Mouse (Mus musculus) ES-E14 (cell line): Measurements from ENCODE around the gene Foxn3. TPM values are rescaled to one million over a fixed set of nuclear protein-coding genes. Genes with fewer than 3 reads are reported as not detected.
A peak's percentile ranks its signal among the peaks of the same experiment; 100 is the strongest.

Experiments
- DNase-seq: peaks from one replicate; pipeline ENCODE4 v3.0.0-alpha.2; 2013; ENCODE audit warnings: low read depth, low spot score
- H3K27ac ChIP-seq: 2 replicates; pipeline ENCODE4 v1.5.1; 2012; ENCODE audit warnings: low read depth, mild to moderate bottlenecking, low read length, moderate library complexity, mixed read lengths; ENCODE audit not compliant: poor library complexity, insufficient read depth, severe bottlenecking
- H3K36me3 ChIP-seq: 2 replicates; pipeline ENCODE4 v1.6.1; 2012; ENCODE audit warnings: mild to moderate bottlenecking, low read length, moderate library complexity, mixed read lengths; ENCODE audit not compliant: control insufficient read depth, poor library complexity, insufficient read depth, severe bottlenecking
- H3K4me1 ChIP-seq, 2 experiments: fragments of 150-350 bp in 1 of 2; sonication (generic) in 1 of 2; 2 replicates each; pipeline ENCODE4 v1.6.1; 2012; ENCODE audit warnings: low read length in 2 of 2, mild to moderate bottlenecking in 1 of 2, mixed read lengths in 1 of 2; ENCODE audit not compliant: control insufficient read depth in 2 of 2, insufficient read depth in 2 of 2, poor library complexity in 1 of 2
- H3K4me3 ChIP-seq, 2 experiments: fragments of 150-350 bp in 1 of 2; sonication (generic) in 1 of 2; 2 replicates each; pipeline ENCODE4 v1.5.1; 2012; ENCODE audit warnings: low read length in 2 of 2, low read depth in 1 of 2, mild to moderate bottlenecking in 1 of 2, mixed read lengths in 1 of 2; ENCODE audit not compliant: insufficient read depth in 1 of 2, poor library complexity in 1 of 2, severe bottlenecking in 1 of 2
- H3K9ac ChIP-seq: 2 replicates; pipeline ENCODE4 v1.6.1; 2012; ENCODE audit warnings: low read depth, mild to moderate bottlenecking, low read length, mixed read lengths; ENCODE audit not compliant: poor library complexity, insufficient read depth, severe bottlenecking
- H3K9me3 ChIP-seq: fragments of 150-350 bp; sonication (generic); 2 replicates; pipeline ENCODE4 v1.6.1; 2012; ENCODE audit warnings: low read depth, mild to moderate bottlenecking, low read length; ENCODE audit not compliant: control insufficient read depth, insufficient read depth
- CHD2 ChIP-seq: IDR thresholded peaks from 2 replicates; pipeline ENCODE4 v1.6.1; 2014; ENCODE audit warnings: mild to moderate bottlenecking, low read depth, low read length, inconsistent platforms
- HCFC1 ChIP-seq: IDR thresholded peaks from 2 replicates; pipeline ENCODE4 v1.6.1; 2012; ENCODE audit warnings: low read length, inconsistent platforms, borderline replicate concordance; ENCODE audit not compliant: insufficient read depth
- MAFK ChIP-seq: IDR thresholded peaks from 2 replicates; pipeline ENCODE4 v1.6.1; 2014; ENCODE audit warnings: mild to moderate bottlenecking, low read depth, low read length, inconsistent platforms; ENCODE audit not compliant: insufficient read depth
- ZC3H11A ChIP-seq: IDR thresholded peaks from 2 replicates; pipeline ENCODE4 v1.6.1; 2012; ENCODE audit warnings: low read depth, mild to moderate bottlenecking, inconsistent platforms, low read length, borderline replicate concordance
- ZNF384 ChIP-seq: IDR thresholded peaks from 2 replicates; pipeline ENCODE4 v1.6.1; 2012; ENCODE audit warnings: low read depth, low read length, inconsistent platforms
- in situ Hi-C, 2 experiments: fragments of 600-800 bp; cut with MboI; formaldehyde crosslinking; loops; one replicate each; pipeline ENCODE4 v1.15.1; 2025; ENCODE audit warnings: low sequenced_read_pairs in 2 of 2, inconsistent platforms in 1 of 2; ENCODE audit not compliant: unreplicated experiment in 2 of 2
- total RNA-seq: library from RNA; depleted of rRNA; stranded (reverse); fragments of 300-350 nt; gene quantifications from 2 replicates; pipeline ENCODE4 v1.2.3, GENCODE M21; 2012

Gene Foxn3
- total RNA-seq, 1 experiment: 34.6 TPM

DNA sequence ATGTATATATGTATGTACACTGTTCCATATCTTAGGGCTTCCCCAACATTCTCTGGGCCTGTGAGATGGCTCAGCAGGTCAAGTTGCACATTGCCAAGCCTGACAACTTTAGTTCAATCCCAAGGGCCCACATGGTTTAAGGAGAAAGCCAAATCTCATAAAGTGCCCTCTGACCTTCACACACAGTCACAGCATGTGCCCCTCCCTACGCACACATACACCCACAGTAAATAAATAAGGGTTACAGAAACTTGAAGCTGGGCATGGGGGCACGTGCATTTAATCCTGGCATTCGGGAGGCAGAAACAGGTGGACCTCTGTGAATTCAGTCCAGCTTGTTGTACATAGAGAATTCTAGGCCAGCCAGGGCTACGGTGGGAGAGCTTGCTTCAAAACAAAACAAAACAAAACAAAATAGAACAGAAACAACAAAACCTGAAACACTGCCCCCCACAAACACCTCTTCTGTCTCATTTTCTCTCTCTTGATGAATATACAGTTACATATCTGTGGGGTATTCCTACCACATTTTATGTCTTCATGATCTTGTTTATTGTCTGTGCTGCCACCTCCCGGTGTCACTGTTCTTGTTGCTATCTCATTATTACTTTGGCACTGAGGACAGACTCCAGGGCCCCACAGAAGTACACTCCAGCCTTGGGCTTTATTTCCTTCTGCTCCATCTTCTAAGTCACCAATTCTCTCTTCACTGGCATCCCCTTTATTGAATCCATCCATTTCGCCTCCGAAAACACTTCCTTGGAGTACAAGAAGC lies 19.8 kb downstream of the Foxn3 start:
- H3K36me3 ChIP-seq: no peaks in the 10 kb centered on the region
- H3K9ac ChIP-seq: no peak overlapping the region
- H3K4me1 ChIP-seq: no peaks in the 10 kb centered on the region
- TF ChIP-seq CHD2: no peak
- no peak for TF ChIP-seq ZNF384
- no peak for TF ChIP-seq ZC3H11A
- TF ChIP-seq HCFC1: no peak
- no peak for TF ChIP-seq MAFK
- no peak overlapping the region for H3K4me3 ChIP-seq
- H3K9me3 ChIP-seq: no peaks in the 10 kb centered on the region
- in situ Hi-C loops: no loop called here
- no peak for DNase-seq
- H3K27ac ChIP-seq: no peak overlapping the region

DNA sequence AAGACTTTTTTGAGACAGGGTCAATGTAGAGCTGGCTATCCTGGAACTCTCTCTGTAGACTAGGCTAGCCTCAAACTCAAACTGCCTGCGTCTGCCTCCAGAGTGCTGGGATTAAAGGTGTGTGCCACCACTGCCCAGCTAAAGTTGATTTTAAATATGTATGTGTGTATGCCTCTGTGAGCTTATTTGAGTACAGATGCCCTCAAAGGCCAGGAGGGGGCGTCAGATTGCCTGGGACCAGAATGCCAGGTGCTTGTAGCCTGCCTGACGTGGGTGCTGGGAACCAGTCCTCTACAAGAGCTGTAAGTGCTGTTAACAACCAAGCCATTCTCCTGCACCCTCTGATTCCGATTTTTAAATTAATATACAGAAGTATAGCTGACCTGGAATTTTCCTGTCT lies 23.2 kb downstream of the Foxn3 start:
- TF ChIP-seq CHD2 (no peak), MAFK (no peak), HCFC1 (no peak), ZC3H11A (peak; percentile 24; the same call in 1 of the 2 replicates), ZNF384 (no peak)
- no peak overlapping the region for H3K4me3 ChIP-seq
- in situ Hi-C loops: no loop called here
- no peaks in the 10 kb centered on the region for H3K9me3 ChIP-seq
- H3K27ac ChIP-seq: no peak overlapping the region
- H3K4me1 ChIP-seq: no peaks in the 10 kb centered on the region
- H3K36me3 ChIP-seq: no peaks in the 10 kb centered on the region
- no peak overlapping the region for H3K9ac ChIP-seq
- DNase-seq: no peak

DNA sequence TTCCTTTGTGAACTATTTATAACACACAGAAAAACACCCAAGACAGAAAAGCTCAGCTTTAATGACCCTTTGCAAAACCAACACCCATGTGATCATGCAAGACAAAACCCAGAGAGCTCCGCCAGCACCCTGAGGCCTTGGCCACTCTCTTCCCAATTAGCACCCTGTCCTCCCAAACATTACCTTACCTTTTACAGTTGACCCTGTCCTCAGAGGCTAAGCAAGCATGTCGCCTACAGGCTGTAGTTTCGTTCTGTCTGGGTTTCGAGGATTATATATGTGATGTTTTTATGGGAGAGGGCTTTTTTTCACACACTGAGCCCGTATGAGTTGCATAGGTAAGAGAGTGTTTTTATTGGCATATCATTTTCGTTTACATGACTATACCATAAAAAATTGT lies 26.1 kb downstream of the Foxn3 start:
- in situ Hi-C loops: no loop called here
- H3K27ac ChIP-seq: no peak overlapping the region
- 0 out of 2 replicates have a peak, but pooled peaks cover 2% of the 10 kb centered on the region for H3K36me3 ChIP-seq
- TF ChIP-seq ZC3H11A (no peak), HCFC1 (no peak), CHD2 (no peak), MAFK (no peak), ZNF384 (no peak)
- H3K9ac ChIP-seq: no peak overlapping the region
- no peak for DNase-seq
- no peak overlapping the region for H3K4me3 ChIP-seq
- H3K4me1 ChIP-seq: no peaks in the 10 kb centered on the region
- H3K9me3 ChIP-seq: no peaks in the 10 kb centered on the region

DNA sequence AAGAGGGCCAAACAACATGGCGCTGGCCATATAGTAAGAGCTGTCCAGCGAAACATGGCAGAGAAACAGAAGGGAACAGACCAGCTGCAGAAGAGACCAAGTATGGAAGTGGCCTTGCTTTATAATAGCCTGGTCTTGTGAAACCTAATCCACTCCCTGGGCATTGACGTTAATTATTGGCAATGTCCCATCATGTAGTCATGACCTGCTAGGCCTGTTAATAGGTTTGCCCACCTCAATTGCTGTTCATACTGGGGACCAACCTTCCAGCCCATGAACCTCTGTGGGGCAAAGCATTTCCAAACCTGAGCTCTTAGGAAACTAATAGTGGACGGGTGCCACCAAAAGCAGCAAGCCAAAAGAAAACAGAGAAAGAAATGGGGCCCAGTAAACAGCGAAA lies 27.0 kb downstream of the Foxn3 start:
- TF ChIP-seq CHD2 (no peak), ZNF384 (no peak), MAFK (no peak), ZC3H11A (no peak), HCFC1 (no peak)
- no peaks in the 10 kb centered on the region for H3K4me1 ChIP-seq
- no peak overlapping the region for H3K4me3 ChIP-seq
- DNase-seq: no peak
- H3K27ac ChIP-seq: no peak overlapping the region
- H3K36me3 ChIP-seq: 0 out of 2 replicates have a peak, but pooled peaks cover 2% of the 10 kb centered on the region
- no peaks in the 10 kb centered on the region for H3K9me3 ChIP-seq
- in situ Hi-C loops: no loop called here
- no peak overlapping the region for H3K9ac ChIP-seq

DNA sequence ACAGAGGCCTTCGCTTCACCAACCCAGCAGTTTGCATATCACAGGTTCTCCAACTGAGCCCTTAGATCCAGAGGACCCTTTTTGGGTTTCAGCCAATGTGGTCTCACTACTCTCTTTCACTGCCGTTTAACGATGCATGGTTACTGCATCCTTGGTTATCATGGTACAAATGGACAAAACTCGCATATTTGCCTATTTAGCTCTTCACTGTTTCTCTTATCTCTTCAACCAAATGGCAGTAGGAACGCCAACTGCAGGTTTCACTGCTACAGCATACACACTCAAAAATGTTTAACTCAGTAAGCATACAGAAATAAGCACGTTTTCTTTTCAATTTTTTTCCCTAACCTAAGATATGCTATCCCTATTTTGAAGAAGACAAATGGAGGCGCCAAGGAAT lies 31.0 kb downstream of the Foxn3 start:
- in situ Hi-C loops: no loop called here
- TF ChIP-seq HCFC1 (no peak), MAFK (no peak), ZNF384 (no peak), CHD2 (no peak), ZC3H11A (no peak)
- Histone ChIP-seq H3K36me3 (0 out of 2 replicates have a peak, but pooled peaks cover 2% of the 10 kb centered on the region), H3K9ac (no peak overlapping the region), H3K4me3 (no peak overlapping the region), H3K9me3 (no peaks in the 10 kb centered on the region), H3K4me1 (no peaks in the 10 kb centered on the region), H3K27ac (no peak overlapping the region)
- DNase-seq: no peak
